Mouse (Mus musculus): Measurements from ENCODE around the gene Gm5169. TPM values are rescaled to one million over a fixed set of nuclear protein-coding genes. Genes with fewer than 3 reads are reported as not detected.

The Gm5169 gene
- not detected in 2 replicates for polyA plus RNA-seq (2012; rRNA removed; ENCODE audit: low replicate concordance)

DNA sequence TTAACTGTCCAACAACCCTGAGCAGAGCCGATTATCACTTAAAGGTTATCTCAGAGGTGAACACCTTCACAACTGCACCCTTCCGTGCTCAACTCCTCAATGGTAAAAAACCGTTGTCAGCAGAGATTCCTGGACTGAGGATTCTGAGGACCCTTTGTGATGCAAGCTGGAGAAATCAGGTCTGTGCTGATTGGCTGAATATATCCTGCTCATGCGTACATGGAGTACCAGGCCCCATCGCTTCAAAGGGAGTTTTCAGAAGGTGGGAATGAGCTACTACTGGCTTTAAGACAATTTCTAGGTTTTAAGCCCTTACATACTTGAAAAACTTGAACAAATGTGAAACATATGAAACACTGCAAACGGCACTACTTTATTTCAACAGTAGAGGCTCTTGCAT lies at the start of gene Gm5169:
Gm5169 (minus strand) TSS at position 101 of the 400 bp plus-strand sequence.

Measured in duodenum, adult 2 months (tissue).